Mouse (Mus musculus) MEL (cell line): ENCODE measurements around the gene Lama5.

ENCODE experiments used
- CTCF ChIP-seq, 3 experiments: IDR thresholded peaks in 2 of 3; conservative IDR thresholded peaks in 1 of 3; 2 replicates each; pipeline ENCODE4 v1.5.1; 2011 to 2012; ENCODE audit warnings: low read length in 3 of 3, low read depth in 2 of 3, mild to moderate bottlenecking in 2 of 3, improper control_type of control experiment in 1 of 3, inconsistent platforms in 1 of 3, mixed read lengths in 1 of 3, moderate library complexity in 1 of 3; ENCODE audit not compliant: control insufficient read depth in 1 of 3, insufficient read depth in 1 of 3, poor library complexity in 1 of 3, severe bottlenecking in 1 of 3
- ELF1 ChIP-seq: IDR thresholded peaks from 2 replicates; pipeline ENCODE4 v1.6.1; 2014; ENCODE audit warnings: low read depth, mild to moderate bottlenecking, inconsistent platforms, low read length, improper control_type of control experiment, moderate library complexity
- EP300 ChIP-seq, 2 experiments: IDR thresholded peaks; 2 replicates each; pipeline ENCODE4 v1.6.1; 2011; ENCODE audit warnings: improper control_type of control experiment in 2 of 2, low read length in 2 of 2, low read depth in 1 of 2, mild to moderate bottlenecking in 1 of 2
- GABPA ChIP-seq: IDR thresholded peaks from 2 replicates; pipeline ENCODE4 v1.6.1; 2012; ENCODE audit warnings: low read depth, mild to moderate bottlenecking, inconsistent platforms, low read length, improper control_type of control experiment, moderate library complexity
- HCFC1 ChIP-seq: IDR thresholded peaks from 2 replicates; pipeline ENCODE4 v1.6.1; 2012; ENCODE audit warnings: low read depth, mild to moderate bottlenecking, inconsistent platforms, low read length, improper control_type of control experiment, moderate library complexity
- MAX ChIP-seq: IDR thresholded peaks from 2 replicates; pipeline ENCODE4 v1.6.1; 2011; ENCODE audit warnings: low read length, improper control_type of control experiment
- NELFE ChIP-seq: IDR thresholded peaks from 2 replicates; pipeline ENCODE4 v1.6.1; 2011; ENCODE audit warnings: low read depth, low read length, improper control_type of control experiment
- POLR2A ChIP-seq, 2 experiments: IDR thresholded peaks; 2 replicates each; pipeline ENCODE4 v1.6.1; 2011 to 2012; ENCODE audit warnings: low read length in 2 of 2, mild to moderate bottlenecking in 2 of 2, control low read depth in 1 of 2, improper control_type of control experiment in 1 of 2, low read depth in 1 of 2, moderate library complexity in 1 of 2; ENCODE audit not compliant: control insufficient read depth in 1 of 2, insufficient read depth in 1 of 2, poor library complexity in 1 of 2
- TAL1 ChIP-seq: IDR thresholded peaks from 2 replicates; pipeline ENCODE4 v1.6.1; 2012; ENCODE audit warnings: mild to moderate bottlenecking, inconsistent platforms, low read length, moderate library complexity, mixed read lengths
- USF2 ChIP-seq, 2 experiments: IDR thresholded peaks; 2 replicates each; pipeline ENCODE4 v1.6.1; 2011 to 2012; ENCODE audit warnings: improper control_type of control experiment in 2 of 2, low read length in 2 of 2, borderline replicate concordance in 1 of 2, inconsistent platforms in 1 of 2, low read depth in 1 of 2, mild to moderate bottlenecking in 1 of 2; ENCODE audit not compliant: insufficient read depth in 1 of 2
- ZC3H11A ChIP-seq: IDR thresholded peaks from 2 replicates; pipeline ENCODE4 v1.6.1; 2012; ENCODE audit warnings: low read depth, mild to moderate bottlenecking, inconsistent platforms, low read length, improper control_type of control experiment

DNA sequence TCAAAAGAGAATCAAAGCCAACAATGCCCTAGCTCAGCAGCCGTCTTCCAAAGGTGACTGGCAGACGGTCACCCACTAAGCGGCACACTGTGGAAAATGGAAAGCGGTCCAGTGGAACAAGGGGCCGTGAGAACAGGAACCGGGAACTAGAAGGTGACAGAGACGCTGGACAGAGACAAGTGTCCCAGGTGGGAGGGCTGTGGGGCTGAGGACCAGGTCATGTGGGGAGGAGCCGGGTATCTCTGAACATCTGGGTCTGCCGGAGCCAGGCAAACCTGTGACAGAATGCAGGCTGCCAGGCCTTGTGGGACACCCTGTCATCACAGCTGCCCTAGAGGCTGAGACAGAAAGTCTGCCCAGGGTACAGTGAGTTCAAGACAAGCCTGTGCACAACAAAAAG is 21.2 kb downstream of the Lama5 start:
- TF ChIP-seq ZC3H11A, result no peak
- no peak for TF ChIP-seq EP300 (IDR thresholded peaks at IDR 0.05; ENCODE audit: low read depth in 1 of 2, low read length in 2 of 2)
- TF ChIP-seq CTCF (IDR thresholded peaks at IDR 0.05 in 2 of 3, conservative IDR thresholded peaks at IDR 0.05 in 1 of 3; ENCODE audit: control insufficient read depth in 1 of 3, insufficient read depth in 1 of 3, low read depth in 2 of 3, low read length in 3 of 3, poor library complexity in 1 of 3, severe bottlenecking in 1 of 3), result no peak
- no peak for TF ChIP-seq USF2 (IDR thresholded peaks at IDR 0.05; ENCODE audit: borderline replicate concordance in 1 of 2, insufficient read depth in 1 of 2, low read depth in 1 of 2, low read length in 2 of 2)
- no peak for TF ChIP-seq GABPA
- no peak for TF ChIP-seq NELFE
- no peak for TF ChIP-seq TAL1
- TF ChIP-seq HCFC1, result no peak
- TF ChIP-seq MAX, result no peak
- TF ChIP-seq POLR2A (IDR thresholded peaks at IDR 0.05; ENCODE audit: control insufficient read depth in 1 of 2, insufficient read depth in 1 of 2, low read depth in 1 of 2, low read length in 2 of 2, poor library complexity in 1 of 2), result no peak
- TF ChIP-seq ELF1, result no peak
